Mouse (Mus musculus) liver, embryonic 11.5 days (tissue): ENCODE results near the gene Il20. TPM values are rescaled to one million over a fixed set of nuclear protein-coding genes. Genes with fewer than 3 reads are reported as not detected.

Experiments
- ATAC-seq: fragments of 200-750 bp; cut with Nextera tagmentation; replicated peaks from 2 replicates; pipeline ENCODE4 v1.8.0; 2017; ENCODE audit warnings: moderate number of reproducible peaks, mild to moderate bottlenecking, moderate TSS enrichment, moderate library complexity; ENCODE audit not compliant: low FRiP score
- DNase-seq: peaks from one replicate; pipeline ENCODE4 v3.0.0-alpha.2; 2017; ENCODE audit warnings: low spot score
- H3K27ac ChIP-seq: fragments of 300-500 bp; sonication (generic); 2 replicates; pipeline ENCODE4 v1.5.1; 2014; ENCODE audit warnings: mild to moderate bottlenecking, low read depth, low read length, control low read depth
- H3K27me3 ChIP-seq: fragments of 300-500 bp; sonication (generic); replicated peaks from 2 replicates; pipeline ENCODE4 v1.6.1; 2014; ENCODE audit warnings: low read length, mixed read lengths; ENCODE audit not compliant: control insufficient read depth, insufficient read depth
- H3K36me3 ChIP-seq: fragments of 300-500 bp; sonication (generic); 2 replicates; pipeline ENCODE4 v1.6.1; 2014; ENCODE audit warnings: mild to moderate bottlenecking, low read length, moderate library complexity, mixed read lengths; ENCODE audit not compliant: control insufficient read depth, insufficient read depth
- H3K4me1 ChIP-seq: fragments of 300-500 bp; sonication (generic); replicated peaks from 2 replicates; pipeline ENCODE4 v1.6.1; 2014; ENCODE audit warnings: low read length, mixed read lengths; ENCODE audit not compliant: control insufficient read depth, insufficient read depth
- H3K4me2 ChIP-seq: fragments of 300-500 bp; sonication (generic); 2 replicates; pipeline ENCODE4 v1.6.1; 2014; ENCODE audit warnings: mild to moderate bottlenecking, control low read depth, moderate library complexity
- H3K4me3 ChIP-seq: fragments of 300-500 bp; sonication (generic); 2 replicates; pipeline ENCODE4 v1.5.1; 2014; ENCODE audit warnings: low read depth, low read length, control low read depth
- H3K9ac ChIP-seq: fragments of 300-500 bp; sonication (generic); 2 replicates; pipeline ENCODE4 v1.6.1; 2014; ENCODE audit warnings: low read depth, low read length, control low read depth
- H3K9me3 ChIP-seq: fragments of 300-500 bp; sonication (generic); 2 replicates; pipeline ENCODE4 v1.6.1; 2016; ENCODE audit warnings: low read length, inconsistent platforms, mixed read lengths; ENCODE audit not compliant: control insufficient read depth
- WGBS: fragments of 180-500 bp; shearing (Covaris S2); extraction: QIAGEN DNeasy Blood & Tissue Kit; methylation state at CpG from one replicate; pipeline ENCODE4 v1.1.7; 2014; 5-methylcytosine and 5-hydroxymethylcytosine counted together
- polyA plus RNA-seq: library from polyadenylated mRNA; unstranded; fragments of >200 nt; fragmentation: Nextera tagmentation; extraction: Ambion mirVana; gene quantifications from 2 replicates; pipeline ENCODE4 v1.2.1, GENCODE M21; 2014

Il20 gene
- polyA plus RNA-seq = not detected in 2 replicates

DNA sequence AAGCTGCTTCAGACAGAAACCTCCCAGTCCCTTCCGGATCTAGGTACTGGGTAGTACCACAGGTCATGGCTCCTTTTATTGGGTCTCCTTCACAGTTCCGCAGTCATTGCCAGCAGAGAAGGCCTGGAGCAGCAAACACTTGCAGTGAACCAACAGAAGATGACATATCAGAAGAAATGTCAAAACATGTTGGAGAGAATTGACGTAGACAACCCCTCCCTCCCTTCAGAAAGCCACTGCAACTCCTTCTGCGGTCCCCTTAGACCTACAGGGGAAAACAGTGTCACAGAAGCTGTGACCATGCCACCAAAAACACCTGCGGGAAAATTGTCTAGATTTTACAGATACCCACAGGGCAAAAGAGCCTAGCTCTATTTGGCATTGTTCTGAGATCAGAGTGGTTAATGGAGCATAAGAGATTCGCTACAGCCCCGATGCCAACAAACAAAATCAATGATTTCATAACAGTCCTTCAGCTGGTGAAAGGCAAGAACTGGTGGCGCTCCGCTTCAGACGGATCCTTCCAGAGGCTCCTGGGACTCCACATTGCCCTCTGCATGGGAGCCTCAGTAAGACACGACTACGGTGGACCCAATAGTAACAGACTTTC is at the start of gene Il20:
Il20 (minus strand) TSS at position 51 of the 610 bp plus-strand sequence.
- DNase-seq (no peak), ATAC-seq (no peak)
- 87% methylated on average over 12 of the region's 12 CpGs for WGBS
- H3K4me1 ChIP-seq = no peaks in the 10 kb centered on the region
- no peaks in the 10 kb centered on the region for H3K36me3 ChIP-seq
- H3K27ac ChIP-seq = no peak within 1 kb of the TSS
- no peaks in the 10 kb centered on the region for H3K27me3 ChIP-seq
- no peak within 1 kb of the TSS for H3K9ac ChIP-seq
- H3K4me3 ChIP-seq = no peak within 1 kb of the TSS
- H3K4me2 ChIP-seq = no peak within 1 kb of the TSS
- no peaks in the 10 kb centered on the region for H3K9me3 ChIP-seq

DNA sequence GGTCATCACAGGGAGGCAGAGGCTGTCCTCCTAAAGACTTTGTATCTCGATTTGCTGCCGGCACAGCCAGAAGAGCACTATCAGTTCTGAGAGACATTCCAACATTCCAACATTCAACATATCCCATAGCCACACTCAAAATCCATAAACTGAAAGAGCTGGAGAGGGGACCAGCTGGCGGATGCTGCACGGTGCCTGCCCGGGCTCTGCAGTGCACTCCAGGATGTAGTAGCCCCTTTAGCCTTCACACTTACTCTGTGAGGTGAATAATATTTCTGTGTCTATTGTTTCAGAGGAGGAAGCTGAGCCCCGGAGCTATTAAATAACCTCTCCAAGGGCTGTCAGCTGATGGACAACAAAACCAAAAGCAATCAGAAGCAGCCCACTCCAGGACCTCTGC is 35.7 kb upstream of the Il20 start:
- DNase-seq = no peak
- Histone ChIP-seq H3K9ac (no peak overlapping the region), H3K9me3 (no peaks in the 10 kb centered on the region), H3K4me3 (no peak overlapping the region), H3K36me3 (no peaks in the 10 kb centered on the region), H3K4me2 (no peak overlapping the region), H3K27ac (no peak overlapping the region), H3K27me3 (no peaks in the 10 kb centered on the region), H3K4me1 (no peaks in the 10 kb centered on the region)
- ATAC-seq = no peak
- 60% methylated on average over 6 of the region's 6 CpGs for WGBS

DNA sequence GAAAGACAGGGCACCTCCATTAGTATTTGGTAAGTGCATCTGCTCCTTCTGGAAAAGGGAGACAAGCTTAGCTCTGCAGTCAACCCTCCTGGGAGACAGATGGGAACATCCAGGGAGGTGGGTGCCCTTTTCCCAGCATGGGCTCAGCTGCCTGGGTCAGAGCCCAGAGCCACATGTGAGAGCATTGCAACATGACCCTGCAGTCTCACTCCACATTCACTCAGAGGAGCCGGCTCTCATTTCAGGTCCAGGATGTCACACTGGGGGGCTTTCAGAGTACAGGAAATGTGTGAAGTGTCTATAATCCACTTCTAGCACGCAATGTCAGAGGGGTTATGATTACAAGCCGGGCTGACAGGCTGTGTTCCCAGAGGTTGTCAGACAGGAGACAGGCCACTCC is 30.6 kb upstream of the Il20 start:
- Histone ChIP-seq H3K27me3 (no peaks in the 10 kb centered on the region), H3K4me2 (no peak overlapping the region), H3K36me3 (no peaks in the 10 kb centered on the region), H3K4me3 (no peak overlapping the region), H3K4me1 (no peaks in the 10 kb centered on the region), H3K9me3 (no peaks in the 10 kb centered on the region), H3K9ac (no peak overlapping the region), H3K27ac (no peak overlapping the region)
- ATAC-seq (no peak), DNase-seq (no peak)
- 53% methylated on average over 3 of the region's 3 CpGs for WGBS

- DNase-seq (no peak), ATAC-seq (no peak)
- H3K36me3 ChIP-seq = no peaks in the 10 kb centered on the region
- 60% methylated on average over 4 of the region's 4 CpGs for WGBS
- no peaks in the 10 kb centered on the region for H3K4me1 ChIP-seq
- no peaks in the 10 kb centered on the region for H3K27me3 ChIP-seq
- H3K9me3 ChIP-seq = no peaks in the 10 kb centered on the region
- no peak within 1 kb of the TSS for H3K4me3 ChIP-seq
- H3K27ac ChIP-seq = no peak within 1 kb of the TSS
- no peak within 1 kb of the TSS for H3K9ac ChIP-seq
- no peak within 1 kb of the TSS for H3K4me2 ChIP-seq
Observed at GRCm38 (mm10) chr1:130940065-130940687, 28.9 kb upstream of the Il20 start, which contains the start of gene Il19. TSS of gene Il19 (minus strand) at chr1:130940115.

DNA sequence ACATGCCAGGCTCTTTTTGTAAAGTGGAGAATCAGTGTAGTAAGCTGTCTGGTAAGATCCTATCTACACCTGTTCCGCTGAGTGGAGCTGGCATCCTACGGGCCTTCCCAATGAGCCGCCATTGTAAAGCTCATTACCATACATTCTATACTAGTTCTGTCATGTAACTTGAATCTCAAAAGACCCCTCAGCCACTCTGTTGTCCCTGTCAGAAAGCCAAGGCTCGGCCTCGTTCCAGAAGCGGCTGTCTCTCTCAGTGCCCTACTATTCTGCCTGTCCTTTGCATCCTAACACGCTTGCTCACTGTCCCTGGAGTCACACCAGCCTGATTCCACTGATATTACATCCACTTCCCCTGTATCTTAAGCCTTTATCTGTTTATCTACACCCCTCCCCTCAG is 26.9 kb upstream of the Il20 start:
- no peak overlapping the region for H3K4me3 ChIP-seq
- no peak overlapping the region for H3K4me2 ChIP-seq
- ATAC-seq (no peak), DNase-seq (no peak)
- WGBS = 89% methylated on average over 7 of the region's 7 CpGs
- no peaks in the 10 kb centered on the region for H3K27me3 ChIP-seq
- H3K4me1 ChIP-seq = no peaks in the 10 kb centered on the region
- H3K27ac ChIP-seq = no peak overlapping the region
- H3K9me3 ChIP-seq = no peaks in the 10 kb centered on the region
- H3K9ac ChIP-seq = no peak overlapping the region
- H3K36me3 ChIP-seq = no peaks in the 10 kb centered on the region

DNA sequence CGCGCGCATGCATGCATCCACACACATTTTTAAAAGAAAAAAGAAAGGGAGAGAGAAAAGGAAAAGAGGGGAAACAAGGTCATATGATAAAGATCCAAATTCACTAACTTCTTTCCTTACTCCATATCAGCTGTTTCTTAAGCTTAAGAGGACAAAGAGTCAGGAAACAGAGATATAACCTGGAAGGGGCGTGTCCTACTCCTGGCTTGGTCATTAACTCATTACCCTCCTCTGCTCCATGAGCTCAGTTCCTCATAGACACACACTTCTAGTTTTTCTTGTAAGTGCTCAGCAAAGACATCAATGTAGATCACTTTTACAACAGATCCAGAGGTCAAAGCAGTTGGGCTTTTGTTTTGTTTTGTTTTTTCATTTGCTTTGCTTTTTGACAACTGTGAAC is 25.9 kb upstream of the Il20 start:
- no peak overlapping the region for H3K9ac ChIP-seq
- H3K4me1 ChIP-seq = no peaks in the 10 kb centered on the region
- H3K27me3 ChIP-seq = no peaks in the 10 kb centered on the region
- H3K27ac ChIP-seq = no peak overlapping the region
- no peaks in the 10 kb centered on the region for H3K9me3 ChIP-seq
- no peak for ATAC-seq
- no peak overlapping the region for H3K4me3 ChIP-seq
- DNase-seq = no peak
- WGBS = 82% methylated on average over 4 of the region's 4 CpGs
- no peak overlapping the region for H3K4me2 ChIP-seq
- H3K36me3 ChIP-seq = no peaks in the 10 kb centered on the region

- WGBS = 51% methylated on average over 6 of the region's 6 CpGs
- H3K4me1 ChIP-seq = no peaks in the 10 kb centered on the region
- ATAC-seq (no peak), DNase-seq (no peak)
- H3K27ac ChIP-seq = no peak overlapping the region
- no peak overlapping the region for H3K9ac ChIP-seq
- H3K27me3 ChIP-seq = no peaks in the 10 kb centered on the region
- H3K4me3 ChIP-seq = no peak overlapping the region
- H3K9me3 ChIP-seq = no peaks in the 10 kb centered on the region
- no peaks in the 10 kb centered on the region for H3K36me3 ChIP-seq
- H3K4me2 ChIP-seq = no peak overlapping the region
Observed at GRCm38 (mm10) chr1:130936351-130936750, 25.1 kb upstream of the Il20 start.

GRCm38 (mm10) chr1:130926484-130926883 is 15.2 kb upstream of the Il20 start:
- H3K36me3 ChIP-seq = no peaks in the 10 kb centered on the region
- no peak overlapping the region for H3K9ac ChIP-seq
- no peak overlapping the region for H3K4me3 ChIP-seq
- DNase-seq (no peak), ATAC-seq (no peak)
- H3K27me3 ChIP-seq = no peaks in the 10 kb centered on the region
- no peaks in the 10 kb centered on the region for H3K4me1 ChIP-seq
- H3K4me2 ChIP-seq = no peak overlapping the region
- H3K27ac ChIP-seq = no peak overlapping the region
- no peaks in the 10 kb centered on the region for H3K9me3 ChIP-seq

GRCm38 (mm10) chr1:130918323-130918980 is 7.2 kb upstream of the Il20 start:
- Histone ChIP-seq H3K4me1 (no peaks in the 10 kb centered on the region), H3K27me3 (no peaks in the 10 kb centered on the region), H3K4me3 (no peak overlapping the region), H3K9me3 (no peaks in the 10 kb centered on the region), H3K36me3 (no peaks in the 10 kb centered on the region), H3K9ac (no peak overlapping the region), H3K4me2 (no peak overlapping the region), H3K27ac (no peak overlapping the region)
- 6% methylated on average over 1 of the region's 1 CpGs for WGBS
- ATAC-seq (no peak), DNase-seq (no peak)
